16 mouse cellular contexts compared by ENCODE assay signal in genomic region chrX:94343638-94344037, GRCm38 (mm10). TPM values are rescaled to one million over a fixed set of nuclear protein-coding genes. Genes with fewer than 3 reads are reported as not detected.
A peak's percentile ranks its signal among the peaks of the same experiment; 100 is the strongest.
DNase-seq lines count a peak whose midpoint lies in the region; TF ChIP-seq lines count a peak whose summit lies in the region.
"Not testable (repeated sequence)": the region's sequence is repeated elsewhere in the genome, so short reads cannot be mapped to it uniquely, and the experiment has no call there.
"Had no signal": no experiment of that assay in that cellular context is flagged by ENCODE, and none has a peak within 500 bp of the region (broad histone marks: within the 10 kb centered on the region; RNA-seq: fewer than 3 reads in every experiment).

No protein-coding gene starts in this region.

- not testable (repeated sequence) for TF ChIP-seq EP300 in CH12.LX (IDR thresholded peaks at IDR 0.05; ENCODE audit: low read length); MEL (IDR thresholded peaks at IDR 0.05; ENCODE audit: low read depth in 1 of 2, low read length in 2 of 2)

- not testable (repeated sequence) for TF ChIP-seq CTCF in CH12.LX (conservative IDR thresholded peaks at IDR 0.05 in 1 of 2, IDR thresholded peaks at IDR 0.05 in 1 of 2; ENCODE audit: low read depth in 2 of 2, low read length in 2 of 2); MEL (IDR thresholded peaks at IDR 0.05 in 2 of 3, conservative IDR thresholded peaks at IDR 0.05 in 1 of 3; ENCODE audit: control insufficient read depth in 1 of 3, insufficient read depth in 1 of 3, low read depth in 2 of 3, low read length in 3 of 3, poor library complexity in 1 of 3, severe bottlenecking in 1 of 3)

- H3K9ac ChIP-seq in CH12.LX (ENCODE audit: insufficient read depth, low read depth); ES-E14 (ENCODE audit: insufficient read depth, low read depth, low read length, poor library complexity, severe bottlenecking); MEL (ENCODE audit: control insufficient read depth, low read depth, low read length, poor library complexity, severe bottlenecking): not testable (repeated sequence)

- not testable (repeated sequence) for H3K27ac ChIP-seq in CH12.LX (ENCODE audit: insufficient read depth, low read depth); ES-E14 (ENCODE audit: insufficient read depth, low read depth, low read length, poor library complexity, severe bottlenecking); MEL (ENCODE audit: control insufficient read depth, low read depth, low read length)

- not testable (repeated sequence) for H3K4me1 ChIP-seq in CH12.LX (ENCODE audit: control insufficient read depth in 1 of 2, insufficient read depth in 2 of 2); ES-E14 (ENCODE audit: control insufficient read depth in 2 of 2, insufficient read depth in 2 of 2, low read length in 2 of 2, poor library complexity in 1 of 2); MEL (ENCODE audit: control insufficient read depth in 1 of 2, insufficient read depth in 2 of 2, low read length in 2 of 2)

- dilution Hi-C loops in CH12.LX (cut with MboI; ENCODE audit: extremely low pct_ligation_motif_present, extremely low pct_unique_long_range_greater_than_20kb, low sequenced_read_pairs) = not testable (repeated sequence)

- H3K36me3 ChIP-seq in CH12.LX (replicated peaks in 1 of 2; ENCODE audit: control insufficient read depth in 1 of 2, insufficient read depth in 1 of 2, low read length in 1 of 2); ES-E14 (ENCODE audit: control insufficient read depth, insufficient read depth, low read length, poor library complexity, severe bottlenecking); MEL (ENCODE audit: control insufficient read depth in 1 of 2, insufficient read depth in 2 of 2, low read length in 2 of 2): not testable (repeated sequence)

- not testable (repeated sequence) for TF ChIP-seq POLR2A in CH12.LX (IDR thresholded peaks at IDR 0.05; ENCODE audit: low read depth, low read length); MEL (IDR thresholded peaks at IDR 0.05; ENCODE audit: control insufficient read depth in 1 of 2, insufficient read depth in 1 of 2, low read depth in 1 of 2, low read length in 2 of 2, poor library complexity in 1 of 2)

- not testable (repeated sequence) for H3K9me3 ChIP-seq in CH12.LX (replicated peaks; ENCODE audit: low read length); ES-E14 (ENCODE audit: control insufficient read depth, insufficient read depth, low read depth, low read length); MEL (replicated peaks; ENCODE audit: insufficient read depth, low read length)

- not testable (repeated sequence) for H3K27me3 ChIP-seq in CH12.LX (replicated peaks); MEL (ENCODE audit: control insufficient read depth in 1 of 2, insufficient read depth in 2 of 2, low read length in 2 of 2)

- not testable (repeated sequence) for H3K4me2 ChIP-seq in CH12.LX (ENCODE audit: insufficient read depth, low read depth, poor library complexity, severe bottlenecking)

- TF ChIP-seq RAD21 in CH12.LX (IDR thresholded peaks at IDR 0.05; ENCODE audit: low read depth, low read length); MEL (IDR thresholded peaks at IDR 0.05; ENCODE audit: low read depth, low read length): not testable (repeated sequence)

- in situ Hi-C loops in CH12.LX (cut with MboI; ENCODE audit: low pct_ligation_motif_present, low pct_unique_long_range_greater_than_20kb, low sequenced_read_pairs); ES-E14 (cut with MboI; ENCODE audit: low sequenced_read_pairs in 2 of 2, unreplicated experiment in 2 of 2): not testable (repeated sequence)

- not testable (repeated sequence) for H3K79me2 ChIP-seq in CH12.LX (replicated peaks; ENCODE audit: control insufficient read depth, extremely low read depth, insufficient read depth, poor library complexity, severe bottlenecking); MEL (ENCODE audit: control insufficient read depth, insufficient read depth, low read length, poor library complexity)

- H3K4me3 ChIP-seq in CH12.LX (replicated peaks in 1 of 3; ENCODE audit: low read depth in 2 of 3, low read length in 2 of 3, poor library complexity in 1 of 3); ES-E14 (ENCODE audit: insufficient read depth in 1 of 2, low read depth in 1 of 2, low read length in 2 of 2, poor library complexity in 1 of 2, severe bottlenecking in 1 of 2); MEL (ENCODE audit: control insufficient read depth in 1 of 2, insufficient read depth in 1 of 2, low read depth in 2 of 2, low read length in 2 of 2): not testable (repeated sequence)

- not testable (repeated sequence) for DNase-seq in CH12.LX (ENCODE audit: extremely low read depth); ES-E14 (ENCODE audit: low read depth, low spot score); MEL (ENCODE audit: low read depth, low spot score)

TF ChIP-seq in CH12.LX, 34 proteins besides CTCF, POLR2A, EP300 and RAD21:
- peak; percentile 89 for TF ChIP-seq MAFK (IDR thresholded peaks at IDR 0.05; ENCODE audit: insufficient replicate concordance, low read length)
TF ChIP-seq in CH12.LX: peak in this region for 1; not testable (repeated sequence) for 33.

TF ChIP-seq in ES-E14, 5 proteins besides CTCF, POLR2A, EP300 and RAD21:
- peak; percentile 71 for TF ChIP-seq MAFK (IDR thresholded peaks at IDR 0.05; ENCODE audit: insufficient read depth, low read depth, low read length)

TF ChIP-seq in MEL, 35 proteins besides CTCF, POLR2A, EP300 and RAD21:
- TF ChIP-seq MAFK (IDR thresholded peaks at IDR 0.05; ENCODE audit: borderline replicate concordance, low read depth, low read length) = peak; percentile 55
TF ChIP-seq in MEL: peak in this region for 1; not testable (repeated sequence) for 34.

RNA-seq across cellular contexts. Expression of gene Fam90a1b, which starts 22.9 kb away (rescaled TPM):
- total RNA-seq in CH12.LX (2012; rRNA removed) (0.08 TPM in 1 of 2 replicates, not detected in the other), CH12.LX (2014; rRNA removed) (not detected in 2 replicates), ES-E14 (2012; rRNA removed) (0.40 TPM in 1 of 2 replicates, not detected in the other), MEL (2012; rRNA removed) (not detected in 2 replicates)
- polyA plus RNA-seq in CH12.LX (2012; ENCODE audit: insufficient read length, low read depth) (not detected in 2 replicates), MEL (2012; ENCODE audit: insufficient read depth in 1 of 2, insufficient read length in 2 of 2, low read depth in 1 of 2, low replicate concordance in 2 of 2, missing spikeins in 1 of 2) (not detected)
- total RNA-seq: adrenal gland, adult 18-20 months; adrenal gland, adult 2 months; adrenal gland, adult 8-10 months; adrenal gland, postnatal 10 days; adrenal gland, postnatal 14 days; adrenal gland, postnatal 25 days; adrenal gland, postnatal 36 days; adrenal gland, postnatal 4 days had no signal
- polyA plus RNA-seq: activated CD4-positive, CD25-positive, alpha-beta regulatory T cell, adult 4 months; adrenal gland, adult 2 months; C2C12; CD4-positive, CD25-positive, alpha-beta regulatory T cell, adult 4 months; G1E; Patski had no signal

RNA-seq across cellular contexts. Expression of gene Apoo, which starts 23.3 kb away (rescaled TPM):
- 21.3 and 31.5 TPM in 2 replicates for total RNA-seq in CH12.LX (2012; rRNA removed)
- 89.8 and 100 TPM in 2 replicates for total RNA-seq in CH12.LX (2014; rRNA removed)
- 41.3 and 42.4 TPM in 2 replicates for polyA plus RNA-seq in CH12.LX (2012; ENCODE audit: insufficient read length, low read depth)
- 21.8 and 30.4 TPM in 2 replicates for total RNA-seq in ES-E14 (2012; rRNA removed)
- 28.1 and 28.3 TPM in 2 replicates for total RNA-seq in MEL (2012; rRNA removed)
- polyA plus RNA-seq in MEL (2012; ENCODE audit: insufficient read depth in 1 of 2, insufficient read length in 2 of 2, low read depth in 1 of 2, low replicate concordance in 2 of 2, missing spikeins in 1 of 2) = 10 to 100 TPM in 1 of 2 experiments, not detected in 1; 25.0 TPM
